Mouse (Mus musculus): ENCODE measurements around the gene Sh3rf1. TPM values are rescaled to one million over a fixed set of nuclear protein-coding genes. Genes with fewer than 3 reads are reported as not detected.

Gene Sh3rf1
- polyA plus RNA-seq, 1 experiment from 2014 or later = 28.1 TPM

DNA sequence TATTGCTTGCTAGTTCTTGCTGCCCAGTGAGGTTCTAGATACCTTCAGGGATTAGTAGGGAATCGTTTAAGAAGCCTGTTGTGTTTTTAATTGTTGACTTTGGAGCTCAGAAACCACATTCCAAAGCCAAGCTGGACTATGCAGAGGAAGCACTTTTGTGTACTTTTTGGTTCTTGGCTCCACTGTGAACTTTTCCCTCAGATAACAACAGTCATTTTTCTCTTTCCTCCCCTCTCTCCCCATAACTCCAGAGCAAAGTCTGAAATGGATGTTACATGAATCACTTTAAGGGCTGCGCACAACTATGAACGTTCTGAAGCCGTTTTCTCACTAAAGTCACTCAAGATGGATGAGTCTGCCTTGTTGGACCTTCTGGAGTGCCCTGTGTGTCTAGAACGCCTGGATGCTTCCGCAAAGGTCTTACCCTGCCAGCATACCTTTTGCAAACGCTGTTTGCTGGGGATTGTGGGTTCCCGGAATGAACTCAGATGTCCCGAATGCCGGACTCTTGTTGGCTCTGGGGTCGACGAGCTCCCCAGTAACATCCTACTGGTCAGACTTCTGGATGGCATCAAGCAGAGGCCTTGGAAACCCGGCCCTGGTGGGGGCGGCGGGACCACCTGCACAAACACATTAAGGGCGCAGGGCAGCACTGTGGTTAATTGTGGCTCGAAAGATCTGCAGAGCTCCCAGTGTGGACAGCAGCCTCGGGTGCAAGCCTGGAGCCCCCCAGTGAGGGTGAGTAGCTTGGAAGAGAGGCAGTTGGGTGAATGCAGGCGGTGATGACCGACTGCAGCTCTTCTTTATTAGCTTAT is 2.1 kb downstream of the Sh3rf1 start:
- Histone ChIP-seq H3K4me3 (peak overlapping the region; percentile 64), H3K27me3 (no peaks in the 10 kb centered on the region), H3K9ac (peak overlapping the region; percentile 85), H3K4me2 (replicated peaks) (peak overlapping the region; percentile 72), H3K9me3 (replicated peaks) (no peaks in the 10 kb centered on the region), H3K4me1 (peaks cover 42% of the 10 kb centered on the region), H3K27ac (0 out of 2 replicates have a peak overlapping the region, but pooled peaks have one; percentile 19), H3K36me3 (0 out of 2 replicates have a peak, but pooled peaks cover 4% of the 10 kb centered on the region)
- no peak for ATAC-seq (ENCODE audit: low FRiP score)
- 26% methylated on average over 20 of the region's 20 CpGs for WGBS

DNA sequence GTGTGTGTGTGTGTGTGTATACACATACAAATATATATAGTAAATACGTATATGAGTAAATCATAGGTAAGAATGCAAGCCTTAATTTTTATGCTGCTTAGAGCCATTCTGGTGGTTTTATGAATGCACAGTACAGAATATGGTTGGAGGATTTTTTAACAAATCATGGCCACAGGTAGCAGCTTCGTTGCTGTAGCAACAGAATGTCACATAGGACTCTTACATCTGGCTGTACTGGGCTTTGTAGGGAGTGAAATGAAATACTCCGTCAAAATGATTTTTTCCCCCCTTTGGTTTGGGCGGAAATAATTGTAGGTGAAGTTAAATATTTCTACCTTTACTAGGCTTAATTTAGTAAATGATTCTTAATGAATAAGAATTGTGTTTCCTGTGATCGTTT is 3.0 kb downstream of the Sh3rf1 start:
- Histone ChIP-seq H3K4me3 (peak overlapping the region; percentile 64), H3K4me1 (peaks cover 46% of the 10 kb centered on the region), H3K9ac (peak overlapping the region; percentile 85; the same call in 1 of the 2 replicates)

DNA sequence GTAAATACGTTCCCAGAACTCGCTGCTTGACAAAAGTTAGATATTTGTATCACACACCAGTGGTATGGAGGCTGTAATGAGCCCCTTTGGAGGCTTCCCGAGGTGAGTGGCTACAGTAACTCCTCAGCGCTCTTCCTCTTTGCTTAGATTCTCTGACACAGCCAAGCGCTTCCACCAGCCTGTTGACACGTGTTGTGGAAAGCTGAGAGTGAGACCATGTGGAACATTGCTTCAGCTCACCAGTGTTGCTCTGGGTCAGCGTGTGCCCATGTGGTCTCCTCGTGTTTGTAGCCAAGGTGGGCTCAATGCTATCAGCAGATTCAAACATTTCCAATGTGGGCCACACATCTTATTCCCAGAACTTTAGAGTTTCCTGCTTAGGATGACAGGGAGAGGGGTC is 5.0 kb downstream of the Sh3rf1 start:
- H3K4me1 ChIP-seq = peaks cover 55% of the 10 kb centered on the region
- 66% methylated on average over 8 of the region's 8 CpGs for WGBS
- H3K4me2 ChIP-seq (replicated peaks) = peak overlapping the region; percentile 72

More for the DNA sequence above, 3.0 kb downstream of the Sh3rf1 start:
- 60% methylated on average over 5 of the region's 5 CpGs for WGBS
- Histone ChIP-seq H3K27ac (no peak overlapping the region), H3K36me3 (0 out of 2 replicates have a peak, but pooled peaks cover 4% of the 10 kb centered on the region), H3K9me3 (replicated peaks) (no peaks in the 10 kb centered on the region), H3K4me2 (replicated peaks) (peak overlapping the region; percentile 72), H3K27me3 (no peaks in the 10 kb centered on the region)
- ATAC-seq (ENCODE audit: low FRiP score) = no peak

GRCm38 (mm10) chr8:61229511-61230195 is 6.0 kb downstream of the Sh3rf1 start:
- Histone ChIP-seq H3K27me3 (no peaks in the 10 kb centered on the region), H3K4me1 (peaks cover 57% of the 10 kb centered on the region), H3K9ac (no peak overlapping the region), H3K36me3 (0 out of 2 replicates have a peak, but pooled peaks cover 8% of the 10 kb centered on the region), H3K9me3 (replicated peaks) (no peaks in the 10 kb centered on the region), H3K27ac (no peak overlapping the region), H3K4me2 (replicated peaks) (peak overlapping the region; percentile 16; the same call in 1 of the 2 replicates), H3K4me3 (no peak overlapping the region)
- 69% methylated on average over 12 of the region's 12 CpGs for WGBS
- ATAC-seq (ENCODE audit: low FRiP score) = no peak

More for the DNA sequence above, 5.0 kb downstream of the Sh3rf1 start:
- Histone ChIP-seq H3K27me3 (no peaks in the 10 kb centered on the region), H3K4me3 (0 out of 2 replicates have a peak overlapping the region, but pooled peaks have one; percentile 6), H3K27ac (no peak overlapping the region), H3K36me3 (0 out of 2 replicates have a peak, but pooled peaks cover 8% of the 10 kb centered on the region), H3K9me3 (replicated peaks) (no peaks in the 10 kb centered on the region), H3K9ac (no peak overlapping the region)
- no peak for ATAC-seq (ENCODE audit: low FRiP score)

DNA sequence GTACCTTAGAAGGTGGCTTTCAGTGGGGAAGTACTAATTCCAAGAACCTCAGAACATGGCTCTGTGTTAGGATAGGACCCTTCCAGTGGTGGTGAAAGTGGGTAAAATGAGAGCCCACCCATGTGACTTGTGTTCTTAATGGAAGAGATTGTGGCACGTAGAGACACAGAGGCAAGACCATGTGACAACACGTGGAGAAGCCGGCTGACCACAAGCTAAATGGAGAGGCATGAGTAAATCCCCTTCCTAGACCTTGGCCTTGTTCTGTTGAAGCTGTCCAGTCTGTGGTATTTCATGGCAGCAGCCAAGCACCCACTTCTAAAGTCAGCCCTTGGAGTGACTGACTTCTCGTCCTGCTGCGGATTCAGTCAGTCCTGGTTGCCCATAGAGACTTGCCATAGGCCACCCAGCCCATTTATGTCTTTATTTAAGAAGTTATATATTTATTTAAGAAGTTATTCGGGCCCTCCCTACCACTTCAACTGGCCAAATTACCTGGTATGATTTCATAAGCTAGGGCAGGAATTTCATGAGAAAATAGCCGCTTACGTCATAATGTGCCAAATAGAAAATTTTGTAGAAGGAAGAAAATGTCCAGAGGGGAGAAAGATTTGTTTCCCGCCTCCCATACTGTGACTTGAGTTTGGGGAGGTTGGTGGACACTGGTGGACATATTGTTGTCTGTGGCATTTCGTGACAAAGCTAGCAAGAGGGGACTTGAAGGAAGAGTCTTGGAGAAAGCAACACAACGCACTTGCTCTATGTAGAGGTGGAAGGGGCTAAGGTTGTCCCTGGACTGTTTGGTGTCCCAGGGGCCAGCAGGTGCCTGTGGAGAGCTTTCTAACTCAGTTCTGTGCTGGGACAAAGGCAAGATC is 7.4 kb downstream of the Sh3rf1 start:
- 0 out of 2 replicates have a peak, but pooled peaks cover 8% of the 10 kb centered on the region for H3K36me3 ChIP-seq
- WGBS = 95% methylated on average over 11 of the region's 11 CpGs
- H3K27me3 ChIP-seq = no peaks in the 10 kb centered on the region
- H3K4me3 ChIP-seq = no peak overlapping the region
- ATAC-seq (ENCODE audit: low FRiP score) = no peak
- H3K27ac ChIP-seq = no peak overlapping the region
- no peak overlapping the region for H3K9ac ChIP-seq
- H3K4me2 ChIP-seq (replicated peaks) = no peak overlapping the region
- no peaks in the 10 kb centered on the region for H3K9me3 ChIP-seq (replicated peaks)
- H3K4me1 ChIP-seq = peaks cover 53% of the 10 kb centered on the region

GRCm38 (mm10) chr8:61235499-61235898 is 11.8 kb downstream of the Sh3rf1 start:
- H3K9ac ChIP-seq = no peak overlapping the region
- no peaks in the 10 kb centered on the region for H3K9me3 ChIP-seq (replicated peaks)
- WGBS = 89% methylated on average over 5 of the region's 5 CpGs
- no peak for ATAC-seq (ENCODE audit: low FRiP score)
- 0 out of 2 replicates have a peak, but pooled peaks cover 5% of the 10 kb centered on the region for H3K36me3 ChIP-seq
- H3K27me3 ChIP-seq = no peaks in the 10 kb centered on the region
- H3K27ac ChIP-seq = no peak overlapping the region
- peaks cover 31% of the 10 kb centered on the region for H3K4me1 ChIP-seq
- H3K4me3 ChIP-seq = no peak overlapping the region
- no peak overlapping the region for H3K4me2 ChIP-seq (replicated peaks)

DNA sequence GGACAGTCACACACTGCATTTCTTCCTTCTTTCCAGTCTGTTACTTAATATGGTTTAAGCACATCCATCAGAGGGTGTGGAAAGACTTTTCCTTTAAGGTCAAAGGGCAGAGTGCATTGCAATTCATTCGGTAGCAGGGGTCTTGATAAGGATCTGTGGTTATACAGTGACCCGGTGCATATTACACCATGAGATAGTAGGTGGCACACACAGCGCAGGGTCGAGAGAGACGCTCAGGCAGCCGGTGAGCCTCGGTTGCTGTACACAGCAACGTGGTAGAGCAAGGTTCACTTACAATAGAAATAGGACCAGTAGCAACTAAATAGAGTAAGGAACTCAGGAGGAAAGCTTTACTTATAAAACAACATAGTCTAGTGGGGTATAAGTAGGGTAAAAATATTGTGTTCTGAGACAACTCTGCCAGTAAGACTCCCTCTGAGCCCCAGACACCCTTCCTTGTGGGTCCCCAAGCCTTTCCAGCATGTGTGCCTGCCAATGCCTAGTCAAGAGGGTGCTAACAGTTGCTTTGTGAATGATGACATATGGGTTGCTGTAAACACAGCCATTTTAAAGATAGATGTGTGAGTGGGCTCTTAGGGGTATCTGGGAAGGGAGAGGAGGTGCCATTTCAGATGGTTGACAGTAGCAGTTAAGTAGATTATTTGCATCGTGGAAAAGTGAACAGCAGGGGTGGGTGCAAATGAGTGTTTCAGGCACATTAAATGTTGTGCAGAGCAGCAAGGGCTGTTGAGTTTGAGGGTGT is 13.0 kb downstream of the Sh3rf1 start:
- WGBS = 67% methylated on average over 9 of the region's 9 CpGs
- H3K36me3 ChIP-seq = 0 out of 2 replicates have a peak, but pooled peaks cover 5% of the 10 kb centered on the region
- H3K27ac ChIP-seq = no peak overlapping the region
- no peaks in the 10 kb centered on the region for H3K27me3 ChIP-seq
- no peaks in the 10 kb centered on the region; the same call in 1 of the 2 replicates for H3K9me3 ChIP-seq (replicated peaks)
- no peak overlapping the region for H3K9ac ChIP-seq
- ATAC-seq (ENCODE audit: low FRiP score) = no peak
- H3K4me3 ChIP-seq = no peak overlapping the region
- peaks cover 35% of the 10 kb centered on the region for H3K4me1 ChIP-seq
- no peak overlapping the region for H3K4me2 ChIP-seq (replicated peaks)

GRCm38 (mm10) chr8:61239576-61239975 is 15.9 kb downstream of the Sh3rf1 start:
- Histone ChIP-seq H3K4me2 (replicated peaks) (no peak overlapping the region), H3K27me3 (no peaks in the 10 kb centered on the region), H3K9me3 (replicated peaks) (peaks cover 3% of the 10 kb centered on the region; the same call in 1 of the 2 replicates), H3K36me3 (peaks cover 8% of the 10 kb centered on the region; the same call in 1 of the 2 replicates), H3K4me1 (peaks cover 24% of the 10 kb centered on the region), H3K9ac (no peak overlapping the region), H3K27ac (no peak overlapping the region), H3K4me3 (no peak overlapping the region)
- WGBS = 38% methylated on average over 2 of the region's 3 CpGs
- no peak for ATAC-seq (ENCODE audit: low FRiP score)

DNA sequence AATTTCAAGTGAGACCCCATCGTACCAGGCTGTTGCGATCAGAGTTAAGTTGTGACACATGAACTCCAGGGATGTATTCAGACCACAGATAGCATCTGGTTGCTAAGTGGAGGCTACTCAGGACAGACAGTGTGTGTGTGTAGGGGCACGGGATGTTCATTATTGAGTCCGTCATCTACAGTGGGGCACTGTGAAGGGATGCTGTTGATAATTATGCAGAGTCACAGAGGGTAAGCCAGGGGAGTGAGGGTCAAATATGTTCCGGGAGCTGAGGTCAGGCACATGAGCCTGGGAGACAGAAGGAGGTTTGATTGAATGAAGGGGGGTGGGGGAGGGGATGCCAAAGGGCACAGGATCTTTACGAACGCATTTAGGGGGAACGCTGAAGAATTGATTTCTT is 17.6 kb downstream of the Sh3rf1 start:
- no peak overlapping the region for H3K4me2 ChIP-seq (replicated peaks)
- no peak overlapping the region for H3K4me3 ChIP-seq
- 45% methylated on average over 8 of the region's 8 CpGs for WGBS
- H3K27me3 ChIP-seq = no peaks in the 10 kb centered on the region
- no peak overlapping the region for H3K27ac ChIP-seq
- no peak overlapping the region for H3K9ac ChIP-seq
- peak; percentile 19; the same call in 1 of the 2 replicates for ATAC-seq (ENCODE audit: low FRiP score)
- peaks cover 8% of the 10 kb centered on the region; the same call in 1 of the 2 replicates for H3K36me3 ChIP-seq
- peaks cover 20% of the 10 kb centered on the region for H3K4me1 ChIP-seq
- H3K9me3 ChIP-seq (replicated peaks) = peaks cover 3% of the 10 kb centered on the region; the same call in 1 of the 2 replicates

DNA sequence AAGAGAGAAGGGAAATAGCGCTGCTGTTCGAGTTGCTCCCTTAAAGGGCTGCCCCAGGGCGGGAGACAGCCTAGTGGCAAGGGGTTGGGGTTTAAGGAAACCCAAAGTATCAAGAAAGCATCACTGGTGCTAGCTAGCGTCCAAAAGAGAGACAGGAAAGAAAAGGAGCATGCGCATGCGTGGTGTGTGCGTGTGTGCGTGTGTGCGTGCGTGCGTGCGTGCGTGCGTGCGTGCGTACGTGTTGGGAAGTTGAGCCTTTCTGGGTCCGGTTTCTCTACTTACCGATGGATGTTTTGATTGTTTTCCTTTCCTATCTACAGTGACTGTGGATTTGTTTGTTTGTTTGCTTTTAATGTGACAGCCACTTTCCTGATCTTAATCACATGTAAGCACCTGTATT is 19.2 kb downstream of the Sh3rf1 start:
- peaks cover 8% of the 10 kb centered on the region; the same call in 1 of the 2 replicates for H3K36me3 ChIP-seq

DNA sequence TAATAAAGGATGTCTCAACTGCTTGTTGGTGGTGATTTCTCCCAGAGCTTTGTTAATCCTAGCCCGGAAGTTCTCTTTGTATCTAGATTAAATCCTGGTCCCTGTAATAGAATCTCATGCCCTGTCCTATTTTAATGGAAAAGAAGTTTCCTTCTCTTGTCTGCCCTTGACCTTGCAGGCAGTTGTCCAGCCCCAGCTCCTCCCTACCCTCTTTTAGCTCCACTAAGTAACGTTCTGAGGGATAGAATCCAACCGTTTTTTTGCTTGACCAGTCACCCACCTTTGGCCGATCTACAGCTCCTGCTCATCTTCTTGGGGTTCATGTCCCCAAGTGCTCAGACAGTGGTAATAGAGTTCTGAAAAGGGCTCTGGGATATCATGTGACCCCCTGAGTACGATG is 19.8 kb downstream of the Sh3rf1 start:
- Histone ChIP-seq H3K4me3 (no peak overlapping the region), H3K4me1 (peaks cover 23% of the 10 kb centered on the region), H3K27me3 (no peaks in the 10 kb centered on the region), H3K4me2 (replicated peaks) (no peak overlapping the region), H3K36me3 (peaks cover 8% of the 10 kb centered on the region; the same call in 1 of the 2 replicates), H3K9ac (no peak overlapping the region), H3K27ac (no peak overlapping the region), H3K9me3 (replicated peaks) (peaks cover 3% of the 10 kb centered on the region; the same call in 1 of the 2 replicates)
- WGBS = 94% methylated on average over 5 of the region's 5 CpGs
- ATAC-seq (ENCODE audit: low FRiP score) = no peak

More for the DNA sequence above, 19.2 kb downstream of the Sh3rf1 start:
- peaks cover 21% of the 10 kb centered on the region for H3K4me1 ChIP-seq
- no peak overlapping the region for H3K27ac ChIP-seq
- ATAC-seq (ENCODE audit: low FRiP score) = no peak
- H3K27me3 ChIP-seq = no peaks in the 10 kb centered on the region
- H3K4me2 ChIP-seq (replicated peaks) = no peak overlapping the region
- WGBS = 94% methylated on average over 19 of the region's 19 CpGs
- H3K9me3 ChIP-seq (replicated peaks) = peaks cover 3% of the 10 kb centered on the region; the same call in 1 of the 2 replicates
- no peak overlapping the region for H3K4me3 ChIP-seq
- H3K9ac ChIP-seq = no peak overlapping the region

Measured in hindbrain, embryonic 12.5 days (tissue).